Mouse (Mus musculus) E14TG2a.4 (cell line): ENCODE results near the gene Rplp2.
"Not testable (repeated sequence)": the region's sequence is repeated elsewhere in the genome, so short reads cannot be mapped to it uniquely, and the experiment has no call there.

Experiments
- H3K27me3 ChIP-seq: 2 replicates; pipeline ENCODE4 v1.6.1; 2014; ENCODE audit warnings: low read length, control low read depth; ENCODE audit not compliant: insufficient read depth
- H3K36me3 ChIP-seq: 2 replicates; pipeline ENCODE4 v1.6.1; 2014; ENCODE audit warnings: low read length, control low read depth; ENCODE audit not compliant: insufficient read depth
- H3K4me1 ChIP-seq: replicated peaks from 2 replicates; pipeline ENCODE4 v1.6.1; 2014; ENCODE audit warnings: low read depth, low read length, control low read depth
- H3K4me3 ChIP-seq: replicated peaks from 2 replicates; pipeline ENCODE4 v1.5.1; 2014; ENCODE audit warnings: mild to moderate bottlenecking, low read length
- H3K9me3 ChIP-seq: 2 replicates; pipeline ENCODE4 v1.6.1; 2014; ENCODE audit warnings: low read length, control low read depth
- CTCF ChIP-seq: conservative IDR thresholded peaks from 2 replicates; pipeline ENCODE4 v1.5.1; 2014; ENCODE audit warnings: low read length
- NANOG ChIP-seq: IDR thresholded peaks from 2 replicates; pipeline ENCODE4 v1.6.1; 2014; ENCODE audit warnings: borderline replicate concordance, low read length, mixed read lengths
- POU5F1 ChIP-seq: IDR thresholded peaks from 2 replicates; pipeline ENCODE4 v1.6.1; 2014; ENCODE audit warnings: low read length, borderline replicate concordance

Gene Rplp2

GRCm38 (mm10) chr7:141439811-141440210 is 7.4 kb upstream of the Rplp2 start:
- Histone ChIP-seq H3K36me3 (peaks cover 53% of the 10 kb centered on the region), H3K4me3 (no peak overlapping the region), H3K4me1 (peaks cover 88% of the 10 kb centered on the region), H3K9me3 (no peaks in the 10 kb centered on the region), H3K27me3 (no peaks in the 10 kb centered on the region)
- no peak for TF ChIP-seq NANOG
- no peak for TF ChIP-seq CTCF
- TF ChIP-seq POU5F1, result no peak

GRCm38 (mm10) chr7:141440613-141441012 is 6.6 kb upstream of the Rplp2 start:
- TF ChIP-seq POU5F1 (no peak), CTCF (peak; percentile 87), NANOG (no peak)
- H3K36me3 ChIP-seq, result peaks cover 53% of the 10 kb centered on the region
- peaks cover 89% of the 10 kb centered on the region for H3K4me1 ChIP-seq
- H3K9me3 ChIP-seq, result no peaks in the 10 kb centered on the region
- H3K27me3 ChIP-seq, result no peaks in the 10 kb centered on the region
- peak overlapping the region; percentile 87; the same call in 1 of the 2 replicates for H3K4me3 ChIP-seq

GRCm38 (mm10) chr7:141441460-141441859 is 5.7 kb upstream of the Rplp2 start:
- Histone ChIP-seq H3K9me3 (no peaks in the 10 kb centered on the region), H3K4me3 (peak overlapping the region; percentile 87), H3K4me1 (peaks cover 87% of the 10 kb centered on the region), H3K36me3 (peaks cover 53% of the 10 kb centered on the region), H3K27me3 (no peaks in the 10 kb centered on the region)
- TF ChIP-seq POU5F1, result no peak
- no peak for TF ChIP-seq NANOG

DNA sequence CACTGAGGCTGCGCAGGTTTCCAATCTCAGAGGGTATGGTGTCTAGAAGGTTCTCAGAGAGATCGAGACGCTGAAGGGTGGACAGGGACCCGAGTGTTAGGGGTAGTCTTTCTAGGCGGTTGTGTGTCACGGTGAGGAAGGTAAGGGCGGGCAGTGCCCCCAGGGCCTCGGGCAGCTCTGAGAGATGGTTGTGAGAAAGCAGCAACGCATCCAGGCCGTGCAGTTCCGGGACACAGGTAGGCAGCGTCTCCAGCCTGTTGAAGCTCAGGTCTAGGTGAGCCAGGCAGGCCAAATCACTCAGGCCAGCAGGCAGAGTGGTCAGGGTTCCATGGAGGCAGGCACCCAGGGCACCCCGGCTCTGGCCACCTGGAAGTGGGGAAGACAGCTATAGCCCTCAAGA is 5.0 kb upstream of the Rplp2 start:
- H3K36me3 ChIP-seq, result peaks cover 53% of the 10 kb centered on the region
- no peaks in the 10 kb centered on the region for H3K9me3 ChIP-seq
- H3K4me3 ChIP-seq, result peak overlapping the region; percentile 87
- H3K27me3 ChIP-seq, result no peaks in the 10 kb centered on the region
- H3K4me1 ChIP-seq, result peaks cover 85% of the 10 kb centered on the region
- no peak for TF ChIP-seq POU5F1
- TF ChIP-seq CTCF, result no peak
- TF ChIP-seq NANOG, result no peak

DNA sequence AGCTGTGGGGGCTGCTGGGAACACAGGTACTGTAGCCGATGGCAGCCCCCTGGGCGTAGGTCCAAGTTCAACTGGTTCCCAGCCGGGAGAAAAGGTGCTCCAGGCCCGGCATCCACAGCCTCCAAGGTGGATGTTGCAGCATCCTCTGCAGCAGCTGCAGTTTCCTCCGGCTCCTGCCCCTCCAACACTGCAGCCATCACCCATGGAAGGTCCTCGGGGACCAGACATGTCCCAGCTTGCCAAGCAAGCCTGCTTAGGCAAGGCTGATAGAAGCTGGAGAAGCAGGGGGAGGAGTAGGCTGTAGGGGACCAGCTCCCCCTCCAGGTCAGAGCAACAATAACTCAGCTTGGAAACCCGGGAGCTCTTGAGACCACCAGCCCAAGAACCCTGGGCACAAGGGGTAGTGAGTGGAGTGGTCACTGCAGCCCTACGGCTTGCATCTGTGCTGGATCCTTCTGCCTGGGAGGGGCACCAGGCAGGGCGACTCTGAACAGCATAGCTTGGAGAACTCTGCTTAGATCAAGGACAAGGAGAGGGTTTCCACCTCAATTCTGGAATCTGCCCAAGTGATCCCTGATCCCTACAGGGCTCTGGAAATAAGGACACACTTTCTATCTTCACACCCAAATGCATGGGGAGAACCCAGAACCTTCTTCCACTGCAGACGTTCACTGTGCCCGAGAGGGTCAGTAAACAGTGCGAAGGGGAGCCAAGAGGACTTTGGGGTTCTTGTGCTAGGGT is 3.9 kb upstream of the Rplp2 start:
- Histone ChIP-seq H3K27me3 (no peaks in the 10 kb centered on the region), H3K36me3 (peaks cover 53% of the 10 kb centered on the region), H3K4me3 (peak overlapping the region; percentile 87), H3K9me3 (no peaks in the 10 kb centered on the region), H3K4me1 (peaks cover 78% of the 10 kb centered on the region)
- TF ChIP-seq POU5F1 (no peak), CTCF (peak; percentile 51)

GRCm38 (mm10) chr7:141443828-141444237 is 3.3 kb upstream of the Rplp2 start, which contains the start of gene Pidd1:
Gene Pidd1 (minus strand): TSS chr7:141444025.
- Histone ChIP-seq H3K27me3 (no peaks in the 10 kb centered on the region), H3K4me3 (peak within 1 kb of the TSS; percentile 87), H3K36me3 (peaks cover 53% of the 10 kb centered on the region), H3K9me3 (no peaks in the 10 kb centered on the region), H3K4me1 (peaks cover 76% of the 10 kb centered on the region)
- TF ChIP-seq POU5F1, result no peak
- TF ChIP-seq NANOG, result no peak
- no peak for TF ChIP-seq CTCF

GRCm38 (mm10) chr7:141446374-141446773 is 796 bp upstream of the Rplp2 start:
- not testable (repeated sequence) for H3K27me3 ChIP-seq, H3K9me3 ChIP-seq
- Histone ChIP-seq H3K4me1 (peaks cover 80% of the 10 kb centered on the region), H3K36me3 (peaks cover 53% of the 10 kb centered on the region), H3K4me3 (peak overlapping the region; percentile 96)

GRCm38 (mm10) chr7:141451928-141452327 is 4.8 kb downstream of the Rplp2 start:
- Histone ChIP-seq H3K27me3 (peaks cover 7% of the 10 kb centered on the region), H3K9me3 (no peaks in the 10 kb centered on the region), H3K36me3 (peaks cover 49% of the 10 kb centered on the region), H3K4me3 (no peak overlapping the region), H3K4me1 (peaks cover 60% of the 10 kb centered on the region)
- TF ChIP-seq POU5F1, result no peak
- TF ChIP-seq CTCF, result no peak
- no peak for TF ChIP-seq NANOG

DNA sequence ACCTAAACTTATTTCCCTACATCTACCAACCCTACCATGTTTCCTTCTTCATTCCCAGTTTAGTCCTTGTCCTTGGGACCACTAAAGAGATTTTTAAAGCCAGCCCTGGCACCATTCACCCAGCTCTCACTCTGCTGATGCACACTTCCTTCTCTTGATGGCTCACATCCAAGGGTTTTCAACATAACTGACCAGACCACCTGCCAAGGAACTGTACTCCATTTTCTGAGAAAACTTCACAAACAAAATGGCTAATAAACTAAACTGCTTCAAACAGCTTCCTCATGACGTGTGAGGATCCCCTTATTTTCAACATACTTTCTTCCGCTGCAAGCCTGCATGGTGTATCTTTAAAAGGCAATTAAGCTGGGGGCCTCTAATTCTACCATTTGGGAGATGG is 6.5 kb downstream of the Rplp2 start:
- Histone ChIP-seq H3K27me3 (peaks cover 13% of the 10 kb centered on the region), H3K9me3 (no peaks in the 10 kb centered on the region), H3K36me3 (peaks cover 50% of the 10 kb centered on the region), H3K4me1 (peaks cover 75% of the 10 kb centered on the region), H3K4me3 (no peak overlapping the region)
- TF ChIP-seq NANOG (no peak), CTCF (no peak), POU5F1 (no peak)
